Mouse (Mus musculus) bone marrow macrophage, adult 2 months (primary cell): ENCODE data around the gene Stim1. TPM values are rescaled to one million over a fixed set of nuclear protein-coding genes. Genes with fewer than 3 reads are reported as not detected.

Source experiments
- H3K27ac ChIP-seq: 2 replicates; pipeline ENCODE4 v1.5.1; 2012; ENCODE audit warnings: low read depth, low read length; ENCODE audit not compliant: insufficient read depth
- H3K4me1 ChIP-seq: 2 replicates; pipeline ENCODE4 v1.6.1; 2012; ENCODE audit warnings: low read length; ENCODE audit not compliant: control insufficient read depth, insufficient read depth
- H3K4me3 ChIP-seq: 2 replicates; pipeline ENCODE4 v1.5.1; 2012; ENCODE audit warnings: mild to moderate bottlenecking, low read length, moderate library complexity; ENCODE audit not compliant: insufficient read depth
- CTCF ChIP-seq: IDR thresholded peaks from 2 replicates; pipeline ENCODE4 v1.5.1; 2012; ENCODE audit warnings: low read depth, mild to moderate bottlenecking, low read length, moderate library complexity
- POLR2A ChIP-seq: IDR thresholded peaks from 2 replicates; pipeline ENCODE4 v1.6.1; 2012; ENCODE audit warnings: mild to moderate bottlenecking, low read depth, low read length, borderline replicate concordance
- polyA plus RNA-seq: library from polyadenylated mRNA; stranded (reverse); fragments of >200 nt; gene quantifications from 2 replicates; pipeline ENCODE4 v1.2.4, GENCODE M21; 2012; ENCODE audit not compliant: missing spikeins, insufficient read depth, insufficient read length

Gene Stim1
- polyA plus RNA-seq, 1 experiment = 50.2 TPM

- Histone ChIP-seq H3K4me3 (no peak overlapping the region), H3K27ac (no peak overlapping the region), H3K4me1 (peaks cover 2% of the 10 kb centered on the region; the same call in 1 of the 2 replicates)
- TF ChIP-seq POLR2A = no peak
- no peak for TF ChIP-seq CTCF
These were observed 21.9 kb downstream of the Stim1 start for GRCm38 (mm10) chr7:102289466-102289865.

GRCm38 (mm10) chr7:102292228-102292627 is 24.6 kb downstream of the Stim1 start:
- no peak for TF ChIP-seq POLR2A
- no peak for TF ChIP-seq CTCF
- no peak overlapping the region for H3K27ac ChIP-seq
- no peak overlapping the region for H3K4me3 ChIP-seq
- H3K4me1 ChIP-seq = peaks cover 2% of the 10 kb centered on the region; the same call in 1 of the 2 replicates

- peaks cover 2% of the 10 kb centered on the region; the same call in 1 of the 2 replicates for H3K4me1 ChIP-seq
- no peak overlapping the region for H3K27ac ChIP-seq
- TF ChIP-seq CTCF (no peak), POLR2A (no peak)
- H3K4me3 ChIP-seq = no peak overlapping the region
These were observed 25.6 kb downstream of the Stim1 start for GRCm38 (mm10) chr7:102293234-102293633.

- Histone ChIP-seq H3K4me1 (no peaks in the 10 kb centered on the region; the same call in 1 of the 2 replicates), H3K27ac (no peak overlapping the region), H3K4me3 (no peak overlapping the region)
- TF ChIP-seq POLR2A (no peak), CTCF (no peak)
These were observed 33.2 kb downstream of the Stim1 start for GRCm38 (mm10) chr7:102300761-102301160.

GRCm38 (mm10) chr7:102302471-102302870 is 34.9 kb downstream of the Stim1 start:
- Histone ChIP-seq H3K27ac (no peak overlapping the region), H3K4me1 (no peaks in the 10 kb centered on the region; the same call in 1 of the 2 replicates), H3K4me3 (no peak overlapping the region)
- TF ChIP-seq POLR2A = no peak
- TF ChIP-seq CTCF = no peak

GRCm38 (mm10) chr7:102305596-102305995 is 38.0 kb downstream of the Stim1 start:
- Histone ChIP-seq H3K4me3 (no peak overlapping the region), H3K27ac (no peak overlapping the region), H3K4me1 (peaks cover 2% of the 10 kb centered on the region)
- TF ChIP-seq POLR2A = no peak
- no peak for TF ChIP-seq CTCF

- TF ChIP-seq CTCF = no peak
- TF ChIP-seq POLR2A = no peak
- H3K27ac ChIP-seq = no peak overlapping the region
- H3K4me3 ChIP-seq = no peak overlapping the region
- H3K4me1 ChIP-seq = peaks cover 12% of the 10 kb centered on the region
These were observed 42.7 kb downstream of the Stim1 start for GRCm38 (mm10) chr7:102310266-102310665.

GRCm38 (mm10) chr7:102310821-102311220 is 43.2 kb downstream of the Stim1 start:
- H3K27ac ChIP-seq = no peak overlapping the region
- no peak overlapping the region for H3K4me3 ChIP-seq
- peaks cover 12% of the 10 kb centered on the region for H3K4me1 ChIP-seq
- no peak for TF ChIP-seq POLR2A
- TF ChIP-seq CTCF = no peak

- peaks cover 12% of the 10 kb centered on the region for H3K4me1 ChIP-seq
- no peak overlapping the region for H3K4me3 ChIP-seq
- no peak overlapping the region for H3K27ac ChIP-seq
- no peak for TF ChIP-seq CTCF
- TF ChIP-seq POLR2A = no peak
These were observed 45.4 kb downstream of the Stim1 start for GRCm38 (mm10) chr7:102312840-102313534.

- Histone ChIP-seq H3K27ac (no peak overlapping the region), H3K4me1 (peaks cover 12% of the 10 kb centered on the region), H3K4me3 (no peak overlapping the region)
- TF ChIP-seq CTCF (no peak), POLR2A (no peak)
These were observed 45.9 kb downstream of the Stim1 start for GRCm38 (mm10) chr7:102313535-102313863.

GRCm38 (mm10) chr7:102314107-102314506 is 46.5 kb downstream of the Stim1 start:
- Histone ChIP-seq H3K27ac (no peak overlapping the region), H3K4me3 (no peak overlapping the region), H3K4me1 (peaks cover 12% of the 10 kb centered on the region)
- TF ChIP-seq POLR2A (no peak), CTCF (no peak)
